Mouse (Mus musculus): ENCODE results near the gene Aqp6. TPM values are rescaled to one million over a fixed set of nuclear protein-coding genes. Genes with fewer than 3 reads are reported as not detected.

Gene Aqp6
- polyA plus RNA-seq, 1 experiment = not detected

- H3K27ac ChIP-seq (ENCODE audit: insufficient read depth, low read length) = no peak overlapping the region
- no peak overlapping the region for H3K4me3 ChIP-seq (ENCODE audit: insufficient read depth, low read length)
- TF ChIP-seq POLR2A (IDR thresholded peaks at IDR 0.05; ENCODE audit: low read depth, low read length) (no peak), CTCF (IDR thresholded peaks at IDR 0.05; ENCODE audit: borderline replicate concordance, insufficient read depth, low read length) (no peak)
- H3K4me1 ChIP-seq (ENCODE audit: control insufficient read depth, insufficient read depth, low read length) = peaks cover 4% of the 10 kb centered on the region; the same call in 1 of the 2 replicates
Observed at GRCm38 (mm10) chr15:99584407-99585202, 16.6 kb upstream of the Aqp6 start.

- Histone ChIP-seq H3K4me1 (ENCODE audit: control insufficient read depth, insufficient read depth, low read length) (peaks cover 4% of the 10 kb centered on the region; the same call in 1 of the 2 replicates), H3K4me3 (ENCODE audit: insufficient read depth, low read length) (no peak overlapping the region), H3K27ac (ENCODE audit: insufficient read depth, low read length) (no peak overlapping the region)
- no peak for TF ChIP-seq POLR2A (IDR thresholded peaks at IDR 0.05; ENCODE audit: low read depth, low read length)
Observed at GRCm38 (mm10) chr15:99585741-99586140, 15.5 kb upstream of the Aqp6 start.

GRCm38 (mm10) chr15:99586525-99586924 lies 14.7 kb upstream of the Aqp6 start:
- no peak overlapping the region for H3K27ac ChIP-seq (ENCODE audit: insufficient read depth, low read length)
- H3K4me3 ChIP-seq (ENCODE audit: insufficient read depth, low read length) = no peak overlapping the region
- H3K4me1 ChIP-seq (ENCODE audit: control insufficient read depth, insufficient read depth, low read length) = peaks cover 4% of the 10 kb centered on the region; the same call in 1 of the 2 replicates
- TF ChIP-seq CTCF (IDR thresholded peaks at IDR 0.05; ENCODE audit: borderline replicate concordance, insufficient read depth, low read length) (no peak), POLR2A (IDR thresholded peaks at IDR 0.05; ENCODE audit: low read depth, low read length) (no peak)

- Histone ChIP-seq H3K27ac (ENCODE audit: insufficient read depth, low read length) (no peak overlapping the region), H3K4me3 (ENCODE audit: insufficient read depth, low read length) (no peak overlapping the region), H3K4me1 (ENCODE audit: control insufficient read depth, insufficient read depth, low read length) (peaks cover 4% of the 10 kb centered on the region; the same call in 1 of the 2 replicates)
- TF ChIP-seq CTCF (IDR thresholded peaks at IDR 0.05; ENCODE audit: borderline replicate concordance, insufficient read depth, low read length) = no peak
- no peak for TF ChIP-seq POLR2A (IDR thresholded peaks at IDR 0.05; ENCODE audit: low read depth, low read length)
Observed at GRCm38 (mm10) chr15:99589237-99589636, 12.0 kb upstream of the Aqp6 start.

- Histone ChIP-seq H3K27ac (ENCODE audit: insufficient read depth, low read length) (no peak overlapping the region), H3K4me3 (ENCODE audit: insufficient read depth, low read length) (no peak overlapping the region), H3K4me1 (ENCODE audit: control insufficient read depth, insufficient read depth, low read length) (peaks cover 4% of the 10 kb centered on the region; the same call in 1 of the 2 replicates)
- TF ChIP-seq CTCF (IDR thresholded peaks at IDR 0.05; ENCODE audit: borderline replicate concordance, insufficient read depth, low read length) (no peak), POLR2A (IDR thresholded peaks at IDR 0.05; ENCODE audit: low read depth, low read length) (no peak)
Observed at GRCm38 (mm10) chr15:99589704-99590103, 11.5 kb upstream of the Aqp6 start.

GRCm38 (mm10) chr15:99590429-99591084 lies 10.6 kb upstream of the Aqp6 start, which contains the start of gene Aqp5:
Gene Aqp5 (plus strand): TSS chr15:99590782.
- Histone ChIP-seq H3K4me3 (ENCODE audit: insufficient read depth, low read length) (0 out of 2 replicates have a peak within 1 kb of the TSS, but pooled peaks have one; percentile 22), H3K27ac (ENCODE audit: insufficient read depth, low read length) (no peak within 1 kb of the TSS), H3K4me1 (ENCODE audit: control insufficient read depth, insufficient read depth, low read length) (peaks cover 9% of the 10 kb centered on the region; the same call in 1 of the 2 replicates)
- TF ChIP-seq CTCF (IDR thresholded peaks at IDR 0.05; ENCODE audit: borderline replicate concordance, insufficient read depth, low read length) = no peak
- TF ChIP-seq POLR2A (IDR thresholded peaks at IDR 0.05; ENCODE audit: low read depth, low read length) = no peak

- Histone ChIP-seq H3K4me1 (ENCODE audit: control insufficient read depth, insufficient read depth, low read length) (peaks cover 6% of the 10 kb centered on the region; the same call in 1 of the 2 replicates), H3K4me3 (ENCODE audit: insufficient read depth, low read length) (no peak overlapping the region), H3K27ac (ENCODE audit: insufficient read depth, low read length) (no peak overlapping the region)
- TF ChIP-seq CTCF (IDR thresholded peaks at IDR 0.05; ENCODE audit: borderline replicate concordance, insufficient read depth, low read length) = no peak
- no peak for TF ChIP-seq POLR2A (IDR thresholded peaks at IDR 0.05; ENCODE audit: low read depth, low read length)
Observed at GRCm38 (mm10) chr15:99592177-99592576, 9.0 kb upstream of the Aqp6 start.

- Histone ChIP-seq H3K4me1 (ENCODE audit: control insufficient read depth, insufficient read depth, low read length) (peaks cover 6% of the 10 kb centered on the region; the same call in 1 of the 2 replicates), H3K27ac (ENCODE audit: insufficient read depth, low read length) (no peak overlapping the region), H3K4me3 (ENCODE audit: insufficient read depth, low read length) (no peak overlapping the region)
- TF ChIP-seq POLR2A (IDR thresholded peaks at IDR 0.05; ENCODE audit: low read depth, low read length) (no peak), CTCF (IDR thresholded peaks at IDR 0.05; ENCODE audit: borderline replicate concordance, insufficient read depth, low read length) (no peak)
Observed at GRCm38 (mm10) chr15:99592877-99593276, 8.3 kb upstream of the Aqp6 start.

- no peak overlapping the region for H3K27ac ChIP-seq (ENCODE audit: insufficient read depth, low read length)
- H3K4me3 ChIP-seq (ENCODE audit: insufficient read depth, low read length) = no peak overlapping the region
- peaks cover 6% of the 10 kb centered on the region; the same call in 1 of the 2 replicates for H3K4me1 ChIP-seq (ENCODE audit: control insufficient read depth, insufficient read depth, low read length)
- TF ChIP-seq POLR2A (IDR thresholded peaks at IDR 0.05; ENCODE audit: low read depth, low read length) (no peak), CTCF (IDR thresholded peaks at IDR 0.05; ENCODE audit: borderline replicate concordance, insufficient read depth, low read length) (no peak)
Observed at GRCm38 (mm10) chr15:99594951-99595350, 6.2 kb upstream of the Aqp6 start.
